Mouse (Mus musculus): ENCODE data around the gene Tnfrsf26.

- TF ChIP-seq POLR2A (IDR thresholded peaks at IDR 0.05; ENCODE audit: insufficient read depth, low read depth, low read length) (no peak), CTCF (IDR thresholded peaks at IDR 0.05; ENCODE audit: insufficient read depth, low read depth, low read length) (no peak)
These were observed 33.7 kb downstream of the Tnfrsf26 start for GRCm38 (mm10) chr7:143594865-143595264.

Data from olfactory bulb, adult 2 months (tissue).